Mouse (Mus musculus): ENCODE measurements at regions not wholly inside any gene's neighbourhood (a gene's known extent, or its start where the extent isn't known, plus 50 kb on each side); places are given as distances from the start of the nearest gene placed in this dataset.

- no peak for DNase-seq (ENCODE audit: low spot score in 2 of 2)
These were observed 142.7 kb downstream of the Vegfa start for GRCm38 (mm10) chr17:45889451-45889850.

- no peak for DNase-seq (ENCODE audit: low spot score in 2 of 2)
These were observed 143.1 kb downstream of the Vegfa start for GRCm38 (mm10) chr17:45889051-45889450.

DNA sequence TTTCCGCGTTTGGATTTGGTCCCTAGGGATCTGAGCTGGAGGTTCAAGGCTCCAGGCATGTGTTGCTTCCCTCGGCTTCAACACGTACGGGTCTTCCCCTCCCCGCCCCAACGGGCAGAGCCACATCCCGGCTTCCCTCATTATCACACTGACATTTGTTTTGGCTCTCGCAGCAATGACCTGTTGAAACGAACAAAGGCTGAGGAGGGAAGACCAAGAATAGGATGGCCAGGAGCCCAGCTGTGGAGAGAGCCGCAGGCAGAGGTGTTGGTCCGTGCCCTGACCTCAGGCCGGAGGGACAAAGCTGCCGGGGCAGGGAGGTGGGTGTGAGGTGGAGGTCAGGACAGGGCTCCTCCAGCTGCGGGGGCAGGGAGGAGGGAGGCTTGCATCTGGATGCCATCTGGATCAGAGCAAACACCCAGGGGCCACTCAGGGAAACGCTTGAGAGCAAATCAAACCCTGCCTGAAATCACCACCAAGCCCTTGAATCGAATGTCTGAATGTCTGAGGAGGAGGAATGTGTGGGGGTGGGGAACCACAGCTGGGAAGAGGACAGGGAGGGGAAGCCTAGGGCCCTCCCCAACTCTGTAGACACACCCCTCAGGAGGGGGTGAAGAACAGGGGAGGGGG is 145.6 kb downstream of the Vegfa start:
- no peak for DNase-seq (ENCODE audit: low spot score in 2 of 2)

GRCm38 (mm10) chr17:45885461-45886336 is 146.5 kb downstream of the Vegfa start:
- DNase-seq (ENCODE audit: low spot score in 2 of 2): no peak

- DNase-seq (ENCODE audit: low spot score in 2 of 2): no peak
These were observed 148.0 kb downstream of the Vegfa start for GRCm38 (mm10) chr17:45884021-45884722.

GRCm38 (mm10) chr17:45882682-45883081 is 149.0 kb upstream of the 1600014C23Rik start:
- no peak for DNase-seq (ENCODE audit: low spot score in 2 of 2)

DNA sequence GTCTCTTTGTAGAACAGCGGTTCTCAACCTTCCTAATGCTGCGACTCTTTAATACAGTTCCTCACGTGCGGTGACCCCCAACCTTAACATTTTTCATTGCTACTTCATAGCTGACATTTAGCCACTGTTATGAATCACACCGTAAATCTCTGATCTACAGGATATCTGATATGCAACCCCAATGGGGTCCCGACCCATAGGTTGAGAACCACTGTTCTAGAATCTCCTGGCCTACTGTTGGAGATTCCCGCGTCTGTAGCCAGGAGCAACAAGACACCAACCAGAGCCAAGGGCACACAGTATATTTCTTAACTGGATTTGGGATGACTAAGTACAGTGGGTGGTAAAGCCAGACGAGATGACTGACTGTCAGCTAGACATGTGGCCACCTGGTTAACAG is 147.6 kb upstream of the 1600014C23Rik start:
- no peak for DNase-seq (ENCODE audit: low spot score in 2 of 2)

DNA sequence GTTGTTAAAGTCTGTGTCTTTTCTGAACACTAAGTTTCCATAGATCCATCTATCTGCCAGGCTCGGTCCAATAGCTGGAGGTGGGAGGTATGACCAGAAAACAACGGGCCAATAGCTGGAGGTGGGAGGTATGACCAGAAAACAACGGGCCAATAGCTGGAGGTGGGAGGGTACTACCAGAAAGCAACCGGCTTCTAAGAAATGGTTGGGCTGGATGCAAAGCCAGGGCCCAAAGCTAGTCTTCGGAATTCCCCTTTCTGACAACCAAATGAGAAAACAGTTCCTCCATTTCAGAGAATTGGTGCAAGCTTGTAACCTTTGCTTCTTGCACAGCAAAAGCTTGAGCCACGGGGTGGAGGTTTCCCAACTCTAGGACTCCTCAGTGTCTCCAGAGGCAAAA is 147.1 kb upstream of the 1600014C23Rik start:
- DNase-seq (ENCODE audit: low spot score in 2 of 2): no peak

- DNase-seq (ENCODE audit: low spot score in 2 of 2): no peak
These were observed 146.0 kb upstream of the 1600014C23Rik start for GRCm38 (mm10) chr17:45879478-45880250.

- DNase-seq (ENCODE audit: low spot score in 2 of 2): no peak
These were observed 144.8 kb upstream of the 1600014C23Rik start for GRCm38 (mm10) chr17:45878394-45878793.

- no peak for DNase-seq (ENCODE audit: low spot score in 2 of 2)
These were observed 141.7 kb upstream of the 1600014C23Rik start for GRCm38 (mm10) chr17:45875325-45875724.

- DNase-seq (ENCODE audit: low spot score in 2 of 2): no peak
These were observed 140.4 kb upstream of the 1600014C23Rik start for GRCm38 (mm10) chr17:45873996-45874395.

- peak; percentile 28 to 34 for DNase-seq (ENCODE audit: low spot score in 2 of 2)
These were observed 139.7 kb upstream of the 1600014C23Rik start for GRCm38 (mm10) chr17:45873200-45873955.

- no peak for DNase-seq (ENCODE audit: low spot score in 2 of 2)
These were observed 138.3 kb upstream of the 1600014C23Rik start for GRCm38 (mm10) chr17:45871666-45872653.

DNA sequence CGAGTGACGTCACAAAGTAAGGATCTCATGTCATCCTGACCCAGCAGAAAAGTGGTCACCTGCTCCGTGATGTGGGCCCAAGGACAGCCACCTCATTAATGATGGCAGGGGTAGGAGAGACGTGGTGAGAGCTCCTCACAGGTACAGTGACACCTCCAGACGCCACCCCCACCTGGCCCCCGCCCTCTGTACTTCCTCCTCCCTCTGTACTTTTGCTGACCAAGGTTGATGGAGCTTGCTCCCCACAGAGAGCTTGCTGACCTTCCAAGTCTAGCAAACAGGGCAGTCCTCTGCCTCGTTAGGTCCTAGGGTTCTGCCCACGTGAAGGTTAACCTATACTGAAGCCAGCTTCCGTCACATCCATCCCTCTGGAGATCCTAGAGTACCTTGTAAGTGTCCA is 137.4 kb upstream of the 1600014C23Rik start:
- DNase-seq (ENCODE audit: low spot score in 2 of 2): no peak

- DNase-seq (ENCODE audit: low spot score in 2 of 2): no peak
These were observed 135.6 kb upstream of the 1600014C23Rik start for GRCm38 (mm10) chr17:45869014-45869968.

DNA sequence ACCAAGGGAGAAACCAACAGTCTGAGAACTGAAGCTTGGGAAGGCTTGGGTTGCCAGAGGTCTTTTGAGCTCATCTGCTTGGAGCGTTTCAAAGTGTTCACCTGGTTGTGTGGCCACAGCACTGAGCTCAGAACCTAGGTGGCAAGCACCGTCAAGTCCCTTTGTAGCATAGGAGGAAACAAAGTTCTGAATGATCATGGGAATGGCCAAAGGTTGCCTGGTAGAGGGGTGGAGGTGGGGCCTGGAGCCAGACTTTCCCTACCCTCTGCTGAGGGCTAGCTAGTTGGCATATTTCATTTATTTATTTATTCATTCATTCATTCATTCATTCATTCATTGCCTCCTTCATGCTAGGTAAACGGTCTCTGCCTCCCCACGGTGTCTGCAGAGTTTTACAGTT is 134.9 kb upstream of the 1600014C23Rik start:
- no peak for DNase-seq (ENCODE audit: low spot score in 2 of 2)

- DNase-seq (ENCODE audit: low spot score in 2 of 2): no peak
These were observed 134.1 kb upstream of the 1600014C23Rik start for GRCm38 (mm10) chr17:45867727-45868126.
